Mouse (Mus musculus): ENCODE data around the gene Wipi2. TPM values are rescaled to one million over a fixed set of nuclear protein-coding genes. Genes with fewer than 3 reads are reported as not detected.
A peak's percentile ranks its signal among the peaks of the same experiment; 100 is the strongest.

Wipi2 gene
- polyA plus RNA-seq, 1 experiment from 2014 or later = 28.3 TPM

- Histone ChIP-seq H3K27me3 (ENCODE audit: control insufficient read depth, insufficient read depth, low read length) (peaks cover 51% of the 10 kb centered on the region), H3K9ac (ENCODE audit: low read depth, low read length) (peak overlapping the region; percentile 68), H3K9me3 (replicated peaks; ENCODE audit: control insufficient read depth, low read length) (no peaks in the 10 kb centered on the region), H3K4me2 (peak overlapping the region; percentile 98), H3K4me1 (ENCODE audit: control insufficient read depth, insufficient read depth, low read length) (peaks cover 5% of the 10 kb centered on the region; the same call in 1 of the 2 replicates), H3K4me3 (ENCODE audit: low read depth, low read length) (peak overlapping the region; percentile 57), H3K36me3 (ENCODE audit: control insufficient read depth, insufficient read depth, low read length) (no peaks in the 10 kb centered on the region), H3K27ac (ENCODE audit: low read depth, low read length) (no peak overlapping the region)
- WGBS (ENCODE audit: insufficient replicate concordance) = under 1% methylated on average over 65 of the region's 72 CpGs
- ATAC-seq (replicated peaks; ENCODE audit: insufficient number of reproducible peaks, low FRiP score, low TSS enrichment) = peak; percentile 78
Measured at GRCm38 (mm10) chr5:142701651-142702510, 74.4 kb downstream of the Wipi2 start.

GRCm38 (mm10) chr5:142702511-142703138 lies 75.1 kb downstream of the Wipi2 start:
- Histone ChIP-seq H3K9me3 (replicated peaks; ENCODE audit: control insufficient read depth, low read length) (no peaks in the 10 kb centered on the region), H3K27me3 (ENCODE audit: control insufficient read depth, insufficient read depth, low read length) (peaks cover 50% of the 10 kb centered on the region), H3K9ac (ENCODE audit: low read depth, low read length) (peak overlapping the region; percentile 68), H3K27ac (ENCODE audit: low read depth, low read length) (no peak overlapping the region), H3K36me3 (ENCODE audit: control insufficient read depth, insufficient read depth, low read length) (no peaks in the 10 kb centered on the region), H3K4me1 (ENCODE audit: control insufficient read depth, insufficient read depth, low read length) (peaks cover 5% of the 10 kb centered on the region; the same call in 1 of the 2 replicates), H3K4me3 (ENCODE audit: low read depth, low read length) (peak overlapping the region; percentile 57), H3K4me2 (peak overlapping the region; percentile 98)
- 25% methylated on average over 18 of the region's 18 CpGs for WGBS (ENCODE audit: insufficient replicate concordance)
- ATAC-seq (replicated peaks; ENCODE audit: insufficient number of reproducible peaks, low FRiP score, low TSS enrichment) = no peak

DNA sequence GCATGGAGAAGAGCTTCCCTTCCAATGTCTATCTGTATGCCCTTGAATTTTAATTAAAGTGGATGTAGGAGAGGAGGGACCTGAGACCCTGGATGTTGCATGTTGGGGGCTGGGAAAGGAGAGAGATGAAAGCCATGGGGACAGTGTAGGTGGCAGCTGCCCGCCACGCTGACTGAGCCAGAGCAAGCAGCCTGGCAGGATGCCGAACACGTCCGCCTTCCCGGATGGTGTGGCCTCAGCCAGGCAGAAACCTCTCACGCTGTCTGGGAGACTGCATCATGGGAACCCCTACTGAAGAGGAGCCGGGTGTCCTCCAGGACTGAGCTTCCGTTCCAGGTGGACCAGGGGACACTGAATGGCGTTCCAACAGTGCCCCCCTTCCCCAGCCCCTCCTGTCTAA lies 76.1 kb downstream of the Wipi2 start:
- 87% methylated on average over 10 of the region's 10 CpGs for WGBS (ENCODE audit: insufficient replicate concordance)
- no peak overlapping the region for H3K9ac ChIP-seq (ENCODE audit: low read depth, low read length)
- H3K4me2 ChIP-seq = no peak overlapping the region
- no peak for ATAC-seq (replicated peaks; ENCODE audit: insufficient number of reproducible peaks, low FRiP score, low TSS enrichment)
- H3K4me3 ChIP-seq (ENCODE audit: low read depth, low read length) = no peak overlapping the region
- H3K36me3 ChIP-seq (ENCODE audit: control insufficient read depth, insufficient read depth, low read length) = no peaks in the 10 kb centered on the region
- H3K27ac ChIP-seq (ENCODE audit: low read depth, low read length) = no peak overlapping the region
- peaks cover 46% of the 10 kb centered on the region for H3K27me3 ChIP-seq (ENCODE audit: control insufficient read depth, insufficient read depth, low read length)
- no peaks in the 10 kb centered on the region for H3K9me3 ChIP-seq (replicated peaks; ENCODE audit: control insufficient read depth, low read length)
- H3K4me1 ChIP-seq (ENCODE audit: control insufficient read depth, insufficient read depth, low read length) = peaks cover 5% of the 10 kb centered on the region; the same call in 1 of the 2 replicates

GRCm38 (mm10) chr5:142707709-142708108 lies 80.2 kb downstream of the Wipi2 start:
- Histone ChIP-seq H3K27ac (ENCODE audit: low read depth, low read length) (no peak overlapping the region), H3K4me3 (ENCODE audit: low read depth, low read length) (no peak overlapping the region), H3K36me3 (ENCODE audit: control insufficient read depth, insufficient read depth, low read length) (no peaks in the 10 kb centered on the region), H3K4me2 (no peak overlapping the region), H3K27me3 (ENCODE audit: control insufficient read depth, insufficient read depth, low read length) (peaks cover 18% of the 10 kb centered on the region), H3K9ac (ENCODE audit: low read depth, low read length) (no peak overlapping the region), H3K4me1 (ENCODE audit: control insufficient read depth, insufficient read depth, low read length) (no peaks in the 10 kb centered on the region), H3K9me3 (replicated peaks; ENCODE audit: control insufficient read depth, low read length) (no peaks in the 10 kb centered on the region; the same call in 1 of the 2 replicates)
- 69% methylated on average over 5 of the region's 5 CpGs for WGBS (ENCODE audit: insufficient replicate concordance)
- no peak for ATAC-seq (replicated peaks; ENCODE audit: insufficient number of reproducible peaks, low FRiP score, low TSS enrichment)

GRCm38 (mm10) chr5:142709436-142709835 lies 81.9 kb downstream of the Wipi2 start:
- H3K27ac ChIP-seq (ENCODE audit: low read depth, low read length) = no peak overlapping the region
- H3K4me1 ChIP-seq (ENCODE audit: control insufficient read depth, insufficient read depth, low read length) = no peaks in the 10 kb centered on the region
- no peaks in the 10 kb centered on the region for H3K36me3 ChIP-seq (ENCODE audit: control insufficient read depth, insufficient read depth, low read length)
- ATAC-seq (replicated peaks; ENCODE audit: insufficient number of reproducible peaks, low FRiP score, low TSS enrichment) = no peak
- H3K4me3 ChIP-seq (ENCODE audit: low read depth, low read length) = no peak overlapping the region
- H3K9ac ChIP-seq (ENCODE audit: low read depth, low read length) = no peak overlapping the region
- 81% methylated on average over 7 of the region's 7 CpGs for WGBS (ENCODE audit: insufficient replicate concordance)
- H3K27me3 ChIP-seq (ENCODE audit: control insufficient read depth, insufficient read depth, low read length) = peaks cover 3% of the 10 kb centered on the region; the same call in 1 of the 2 replicates
- H3K4me2 ChIP-seq = no peak overlapping the region
- H3K9me3 ChIP-seq (replicated peaks; ENCODE audit: control insufficient read depth, low read length) = no peaks in the 10 kb centered on the region; the same call in 1 of the 2 replicates

DNA sequence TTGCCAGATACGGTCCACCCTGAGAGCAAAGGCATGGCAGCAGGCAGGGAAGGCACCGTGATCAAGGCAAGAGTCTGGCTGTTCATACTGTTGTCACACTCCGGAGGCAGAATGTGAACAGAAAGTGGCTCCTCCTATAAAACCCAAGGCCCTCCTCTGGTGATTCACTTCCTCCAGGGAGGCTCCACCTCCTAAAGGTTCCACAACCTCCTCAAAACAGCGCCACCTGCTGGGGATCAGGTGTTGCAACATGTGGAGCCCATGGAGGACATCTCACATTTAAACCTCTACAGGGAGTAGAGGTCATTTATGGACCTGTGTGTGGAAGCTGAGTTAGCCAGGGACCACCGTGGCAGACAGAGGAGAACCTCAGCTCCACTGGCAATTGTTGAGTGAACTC lies 84.9 kb downstream of the Wipi2 start:
- 85% methylated on average over 5 of the region's 5 CpGs for WGBS (ENCODE audit: insufficient replicate concordance)
- no peak for ATAC-seq (replicated peaks; ENCODE audit: insufficient number of reproducible peaks, low FRiP score, low TSS enrichment)

GRCm38 (mm10) chr5:142713966-142714365 lies 86.5 kb downstream of the Wipi2 start:
- no peaks in the 10 kb centered on the region; the same call in 1 of the 2 replicates for H3K27me3 ChIP-seq (ENCODE audit: control insufficient read depth, insufficient read depth, low read length)
- H3K4me1 ChIP-seq (ENCODE audit: control insufficient read depth, insufficient read depth, low read length) = no peaks in the 10 kb centered on the region
- no peaks in the 10 kb centered on the region for H3K36me3 ChIP-seq (ENCODE audit: control insufficient read depth, insufficient read depth, low read length)
- H3K9ac ChIP-seq (ENCODE audit: low read depth, low read length) = no peak overlapping the region
- no peak overlapping the region for H3K4me3 ChIP-seq (ENCODE audit: low read depth, low read length)
- no peak for ATAC-seq (replicated peaks; ENCODE audit: insufficient number of reproducible peaks, low FRiP score, low TSS enrichment)
- WGBS (ENCODE audit: insufficient replicate concordance) = 78% methylated on average over 10 of the region's 10 CpGs
- no peak overlapping the region for H3K27ac ChIP-seq (ENCODE audit: low read depth, low read length)
- H3K4me2 ChIP-seq = no peak overlapping the region
- H3K9me3 ChIP-seq (replicated peaks; ENCODE audit: control insufficient read depth, low read length) = no peaks in the 10 kb centered on the region; the same call in 1 of the 2 replicates

More for the DNA sequence above, 84.9 kb downstream of the Wipi2 start:
- Histone ChIP-seq H3K9ac (ENCODE audit: low read depth, low read length) (no peak overlapping the region), H3K27me3 (ENCODE audit: control insufficient read depth, insufficient read depth, low read length) (no peaks in the 10 kb centered on the region; the same call in 1 of the 2 replicates), H3K27ac (ENCODE audit: low read depth, low read length) (no peak overlapping the region), H3K4me2 (no peak overlapping the region), H3K36me3 (ENCODE audit: control insufficient read depth, insufficient read depth, low read length) (no peaks in the 10 kb centered on the region), H3K9me3 (replicated peaks; ENCODE audit: control insufficient read depth, low read length) (no peaks in the 10 kb centered on the region; the same call in 1 of the 2 replicates), H3K4me3 (ENCODE audit: low read depth, low read length) (no peak overlapping the region), H3K4me1 (ENCODE audit: control insufficient read depth, insufficient read depth, low read length) (no peaks in the 10 kb centered on the region)

DNA sequence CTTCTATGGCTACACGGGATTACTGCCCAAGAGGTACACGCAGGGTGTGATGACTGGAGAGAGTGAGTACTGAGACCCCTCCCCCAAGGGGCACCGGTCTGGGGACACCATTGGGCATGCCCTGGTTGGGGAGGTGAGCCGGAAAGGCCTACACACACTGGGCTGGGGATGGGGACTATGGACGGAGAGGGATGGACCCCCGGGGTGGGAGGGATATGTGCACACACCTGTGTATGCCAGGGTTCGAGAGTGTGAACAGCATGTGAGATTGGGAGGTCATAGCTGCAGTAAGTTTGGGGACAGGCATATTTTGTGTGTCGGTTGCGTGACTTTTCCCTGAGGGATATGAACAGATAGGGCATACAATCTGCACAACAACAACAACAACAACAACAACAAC lies 87.6 kb downstream of the Wipi2 start:
- no peak for ATAC-seq (replicated peaks; ENCODE audit: insufficient number of reproducible peaks, low FRiP score, low TSS enrichment)
- no peaks in the 10 kb centered on the region; the same call in 1 of the 2 replicates for H3K9me3 ChIP-seq (replicated peaks; ENCODE audit: control insufficient read depth, low read length)
- no peaks in the 10 kb centered on the region; the same call in 1 of the 2 replicates for H3K27me3 ChIP-seq (ENCODE audit: control insufficient read depth, insufficient read depth, low read length)
- H3K36me3 ChIP-seq (ENCODE audit: control insufficient read depth, insufficient read depth, low read length) = no peaks in the 10 kb centered on the region
- no peak overlapping the region for H3K4me2 ChIP-seq
- H3K27ac ChIP-seq (ENCODE audit: low read depth, low read length) = no peak overlapping the region
- no peak overlapping the region for H3K4me3 ChIP-seq (ENCODE audit: low read depth, low read length)
- H3K9ac ChIP-seq (ENCODE audit: low read depth, low read length) = no peak overlapping the region
- H3K4me1 ChIP-seq (ENCODE audit: control insufficient read depth, insufficient read depth, low read length) = no peaks in the 10 kb centered on the region
- 80% methylated on average over 9 of the region's 9 CpGs for WGBS (ENCODE audit: insufficient replicate concordance)

All from heart, embryonic 11.5 days (tissue).